Mouse (Mus musculus) bone marrow, adult 2 months (tissue): ENCODE results near the gene Magoh. TPM values are rescaled to one million over a fixed set of nuclear protein-coding genes. Genes with fewer than 3 reads are reported as not detected.
A peak's percentile ranks its signal among the peaks of the same experiment; 100 is the strongest.

Source experiments
- H3K27ac ChIP-seq: fragments of 200-500 bp; 2 replicates; pipeline ENCODE4 v1.5.1; 2012; ENCODE audit warnings: low read depth, mild to moderate bottlenecking, control low read depth, inconsistent platforms, low read length; ENCODE audit not compliant: control insufficient read depth, poor library complexity, insufficient read depth
- H3K4me1 ChIP-seq: fragments of 200-500 bp; 2 replicates; pipeline ENCODE4 v1.6.1; 2011; ENCODE audit warnings: low read length; ENCODE audit not compliant: control insufficient read depth, insufficient read depth
- H3K4me3 ChIP-seq: fragments of 200-500 bp; replicated peaks from 2 replicates; pipeline ENCODE3; 2011; ENCODE audit warnings: mild to moderate bottlenecking, low read depth, low read length, control low read depth; ENCODE audit not compliant: control insufficient read depth
- CTCF ChIP-seq: fragments of 200-500 bp; IDR thresholded peaks from 2 replicates; pipeline ENCODE4 v1.5.1; 2011; ENCODE audit warnings: low read length, control low read depth; ENCODE audit not compliant: control insufficient read depth, insufficient read depth
- POLR2A ChIP-seq: fragments of 200-500 bp; IDR thresholded peaks from 2 replicates; pipeline ENCODE4 v1.6.1; 2011; ENCODE audit warnings: low read depth, mild to moderate bottlenecking, control low read depth, low read length, borderline replicate concordance; ENCODE audit not compliant: control insufficient read depth
- WGBS: fragments of 180-500 bp; shearing (Covaris S2); methylation state at CpG from one replicate; pipeline ENCODE4 v1.1.7; 2018; 5-methylcytosine and 5-hydroxymethylcytosine counted together
- polyA plus RNA-seq: library from polyadenylated mRNA; stranded (reverse); fragments of >200 nt; gene quantifications from 2 replicates; pipeline ENCODE4 v1.2.4, GENCODE M21; 2011; ENCODE audit warnings: low replicate concordance; ENCODE audit not compliant: missing spikeins, insufficient read depth, insufficient read length

Magoh gene
- polyA plus RNA-seq = 75.8 and 105 TPM in 2 replicates

DNA sequence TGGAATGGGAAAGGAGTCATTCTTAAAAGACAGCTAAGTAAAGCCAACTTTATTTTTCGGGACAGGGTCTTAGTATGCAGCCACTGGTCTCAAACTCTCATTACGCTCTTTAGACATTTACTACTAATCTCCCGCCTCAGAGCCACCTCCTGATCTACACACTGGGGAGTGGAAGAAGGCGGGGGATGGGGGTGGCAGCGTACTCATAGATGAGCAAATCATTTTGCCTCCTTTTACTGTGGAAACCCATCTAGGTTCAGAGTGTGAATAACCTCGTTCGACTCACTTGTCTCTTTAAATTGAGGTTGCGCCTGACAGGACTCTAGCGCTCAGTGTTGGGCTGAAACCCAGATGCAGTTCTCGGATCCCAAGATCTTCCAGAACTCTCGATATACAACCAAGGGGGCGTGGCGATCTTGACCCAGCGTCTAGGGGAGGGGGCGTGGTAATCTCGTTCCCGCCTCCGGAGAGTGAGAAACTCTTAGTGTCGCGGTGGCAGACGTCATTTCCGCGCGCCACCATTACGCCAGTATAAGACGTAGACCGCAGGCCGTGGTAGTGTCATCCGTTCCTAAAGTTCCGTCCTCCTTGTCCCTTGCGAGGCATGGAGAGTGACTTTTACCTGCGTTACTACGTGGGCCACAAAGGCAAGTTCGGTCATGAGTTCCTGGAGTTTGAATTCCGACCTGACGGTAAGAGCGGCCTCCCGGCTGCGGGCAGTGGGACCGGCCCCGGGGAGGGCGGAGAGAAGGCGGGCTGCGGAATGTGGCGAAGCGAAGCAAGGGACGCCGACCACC, at the start of gene Magoh:
Gene Magoh (plus strand): TSS at position 502 of the 797 bp plus-strand sequence.
- H3K4me1 ChIP-seq = peaks cover 1% of the 10 kb centered on the region; the same call in 1 of the 2 replicates
- H3K27ac ChIP-seq = peak within 1 kb of the TSS; percentile 35
- peak; percentile 66 for TF ChIP-seq POLR2A
- no peak for TF ChIP-seq CTCF
- H3K4me3 ChIP-seq = peak within 1 kb of the TSS; percentile 78
- 1% methylated on average over 48 of the region's 48 CpGs for WGBS

DNA sequence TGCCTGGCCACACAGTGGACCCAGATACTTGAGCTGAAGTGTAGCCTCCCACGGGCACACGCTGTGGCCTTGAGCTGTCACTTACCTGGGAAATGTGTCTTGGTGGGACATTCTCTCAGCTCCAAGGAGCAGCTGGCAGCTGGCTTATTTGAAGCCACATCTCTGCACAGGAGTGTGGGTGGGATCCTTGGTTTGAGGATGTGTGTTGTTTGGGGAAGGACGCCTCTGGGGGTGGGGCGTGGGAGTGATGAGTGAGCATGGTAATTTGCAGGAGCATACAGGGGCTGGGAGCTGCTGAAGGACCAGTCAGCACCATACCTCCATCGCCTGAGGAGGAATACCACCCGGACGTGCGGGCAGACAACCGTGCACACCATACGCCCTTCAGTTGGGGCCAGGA, 49.4 kb upstream of the Magoh start:
- 81% methylated on average over 10 of the region's 10 CpGs for WGBS
- no peak overlapping the region for H3K4me3 ChIP-seq

DNA sequence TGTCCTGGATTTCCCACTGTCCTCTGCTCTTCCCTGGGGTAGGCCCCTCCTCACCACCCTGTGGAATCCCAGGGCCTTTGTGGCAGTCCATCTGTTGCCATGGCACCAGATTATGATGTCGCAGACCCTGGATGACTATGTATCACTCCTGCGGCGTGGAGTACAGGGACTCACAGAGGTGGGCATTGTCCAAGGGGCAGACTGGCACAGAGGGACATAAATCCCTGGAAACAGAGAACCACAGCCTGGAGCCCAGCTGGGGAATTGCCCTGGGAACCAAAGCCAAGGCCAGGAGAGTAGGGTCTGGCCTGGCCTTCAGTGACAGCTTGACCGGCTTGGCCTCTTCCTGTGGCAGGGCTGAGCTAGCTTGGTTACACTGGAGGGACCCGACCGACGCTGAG, 48.7 kb upstream of the Magoh start:
- Histone ChIP-seq H3K4me1 (no peaks in the 10 kb centered on the region; the same call in 1 of the 2 replicates), H3K4me3 (no peak overlapping the region), H3K27ac (no peak overlapping the region)
- TF ChIP-seq CTCF (no peak), POLR2A (no peak)
- 90% methylated on average over 7 of the region's 7 CpGs for WGBS

More for the DNA sequence above, 49.4 kb upstream of the Magoh start:
- Histone ChIP-seq H3K27ac (no peak overlapping the region), H3K4me1 (no peaks in the 10 kb centered on the region; the same call in 1 of the 2 replicates)
- TF ChIP-seq CTCF (no peak), POLR2A (no peak)

DNA sequence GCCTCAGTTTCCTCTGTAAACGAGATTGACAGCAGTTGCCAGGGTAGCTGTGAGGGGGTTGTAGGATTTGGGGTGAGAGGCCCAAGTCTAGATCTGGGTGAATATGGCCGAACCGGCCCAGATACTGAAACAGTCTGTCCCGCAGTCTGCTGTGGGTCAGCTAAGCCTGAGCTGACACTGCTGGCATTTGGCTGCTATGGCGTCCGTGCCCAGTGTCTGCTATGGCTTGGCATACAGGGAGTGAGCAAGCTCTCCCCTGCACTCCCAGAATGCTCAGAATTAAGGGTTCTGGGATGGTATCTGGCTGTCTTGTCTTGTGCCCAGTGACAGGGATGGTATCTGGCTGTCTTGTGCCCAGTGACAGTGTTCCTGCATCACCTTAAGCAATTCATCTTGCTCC, 47.9 kb upstream of the Magoh start:
- TF ChIP-seq POLR2A (no peak), CTCF (no peak)
- 87% methylated on average over 6 of the region's 6 CpGs for WGBS
- Histone ChIP-seq H3K4me3 (no peak overlapping the region), H3K27ac (no peak overlapping the region), H3K4me1 (no peaks in the 10 kb centered on the region; the same call in 1 of the 2 replicates)

DNA sequence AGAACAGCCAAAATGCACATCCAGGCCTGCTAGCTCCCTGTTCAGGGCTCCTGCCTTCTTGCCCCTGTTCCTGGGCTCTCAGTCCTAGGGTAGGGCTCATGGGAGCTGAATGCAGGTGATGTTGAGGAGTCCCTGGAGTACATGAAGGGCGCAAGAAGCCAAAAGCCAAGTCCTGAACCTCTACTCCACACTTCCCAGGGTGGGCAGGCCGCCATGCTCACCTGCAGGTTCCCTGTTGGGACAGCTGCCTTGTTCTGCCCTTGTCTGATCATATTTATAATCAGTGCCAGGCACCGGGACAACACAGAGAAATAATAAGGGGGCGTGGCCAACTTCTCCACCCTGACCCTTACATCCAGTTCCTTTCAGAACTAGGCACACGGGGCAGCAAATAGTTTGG, 46.0 kb upstream of the Magoh start:
- no peaks in the 10 kb centered on the region; the same call in 1 of the 2 replicates for H3K4me1 ChIP-seq
- H3K4me3 ChIP-seq = no peak overlapping the region
- H3K27ac ChIP-seq = no peak overlapping the region
- TF ChIP-seq CTCF = no peak
- TF ChIP-seq POLR2A = no peak
- 83% methylated on average over 5 of the region's 5 CpGs for WGBS

DNA sequence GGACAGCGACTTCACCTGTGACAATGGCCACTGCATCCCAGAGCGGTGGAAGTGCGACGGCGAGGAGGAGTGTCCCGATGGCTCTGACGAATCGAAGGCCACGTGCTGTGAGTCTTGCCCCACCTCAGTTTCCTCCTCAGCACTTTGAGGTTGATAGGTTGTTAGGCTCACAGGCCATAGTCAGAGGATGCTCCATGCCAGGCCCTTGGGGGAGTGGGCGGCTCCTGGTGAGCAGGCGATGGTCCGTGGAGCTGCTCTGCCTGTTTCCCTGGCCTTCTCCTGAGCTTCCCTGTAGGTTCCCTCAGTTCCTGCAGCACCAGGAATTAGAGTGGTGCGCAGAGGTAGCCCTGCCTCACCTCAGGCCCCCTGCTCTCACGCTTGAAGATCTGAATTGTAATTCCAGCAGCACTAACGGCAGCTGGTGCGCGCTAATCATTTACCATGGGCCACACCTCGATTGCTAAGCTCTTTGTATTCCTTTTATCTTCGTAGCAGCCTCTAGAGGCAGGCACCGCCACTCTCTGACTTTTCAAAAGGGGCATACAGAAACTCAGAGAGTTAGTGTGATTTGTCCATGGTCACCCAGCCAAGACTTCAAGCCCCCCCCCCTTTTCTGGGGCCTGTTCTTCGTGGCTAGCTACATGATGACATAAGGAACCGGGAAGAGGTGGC, 44.8 kb upstream of the Magoh start:
- TF ChIP-seq CTCF (no peak), POLR2A (no peak)
- no peak overlapping the region for H3K27ac ChIP-seq
- H3K4me1 ChIP-seq = no peaks in the 10 kb centered on the region
- 88% methylated on average over 22 of the region's 22 CpGs for WGBS
- no peak overlapping the region for H3K4me3 ChIP-seq

DNA sequence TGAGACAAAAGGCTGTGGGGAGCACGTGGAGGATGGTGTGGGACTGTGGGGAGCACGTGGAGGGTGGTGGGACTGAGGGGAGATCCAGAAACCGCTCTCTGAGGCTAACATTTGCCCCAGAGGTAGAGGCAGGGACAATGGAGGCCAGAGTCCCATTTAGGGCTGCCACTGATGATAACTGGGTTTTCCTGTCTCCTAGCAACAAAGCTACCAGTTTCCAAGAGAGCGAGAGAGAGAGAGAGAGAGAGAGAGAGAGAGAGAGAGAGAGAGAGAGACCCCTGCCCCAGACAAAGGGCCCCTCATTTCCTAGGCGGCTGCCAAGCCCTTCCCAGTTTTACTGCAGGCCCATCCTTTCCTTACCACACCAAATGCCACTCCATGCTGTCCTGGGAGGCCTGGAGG, 44.0 kb upstream of the Magoh start:
- H3K27ac ChIP-seq = no peak overlapping the region
- 83% methylated on average over 5 of the region's 5 CpGs for WGBS

DNA sequence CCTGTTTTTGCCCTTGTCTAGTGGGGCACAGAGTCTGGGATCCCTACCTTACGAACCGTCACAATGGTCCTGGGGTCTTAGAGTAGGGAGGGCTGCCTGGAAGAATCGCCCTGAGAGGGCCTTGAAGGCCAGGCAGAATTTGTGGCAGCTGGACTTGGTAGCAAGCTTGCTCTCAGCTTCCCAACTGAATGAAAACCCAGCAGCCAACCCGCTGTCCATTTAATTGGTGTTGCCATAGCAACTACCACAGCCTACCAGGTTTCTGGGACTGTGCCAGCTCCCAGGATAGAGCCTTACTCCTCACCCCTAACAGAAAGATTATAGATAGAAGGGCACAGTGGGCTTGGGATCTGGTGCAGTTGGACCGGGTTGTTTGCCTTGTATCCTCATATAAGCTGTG, 42.8 kb upstream of the Magoh start:
- TF ChIP-seq POLR2A (no peak), CTCF (no peak)
- Histone ChIP-seq H3K4me1 (no peaks in the 10 kb centered on the region), H3K27ac (no peak overlapping the region), H3K4me3 (no peak overlapping the region)
- WGBS = 84% methylated on average over 5 of the region's 5 CpGs

More for the DNA sequence above, 44.0 kb upstream of the Magoh start:
- TF ChIP-seq POLR2A (no peak), CTCF (no peak)
- Histone ChIP-seq H3K4me3 (no peak overlapping the region), H3K4me1 (no peaks in the 10 kb centered on the region)
